Mouse (Mus musculus) testis, adult 10 weeks (tissue): ENCODE data around the gene Erbb3. TPM values are rescaled to one million over a fixed set of nuclear protein-coding genes. Genes with fewer than 3 reads are reported as not detected.

Source experiments
- polyA plus RNA-seq: library from polyadenylated mRNA; stranded (reverse); fragments of 350-450 nt; fragmentation: Illumina TruSeq; extraction: RNeasy Lipid Tissue Mini Kit (QIAGEN cat#74804); gene quantifications from one replicate; pipeline ENCODE4 v1.2.3, GENCODE M21; 2014; ENCODE audit warnings: low read depth, low replicate concordance

The Erbb3 gene
- polyA plus RNA-seq = 0.55 TPM

GRCm38 (mm10) chr10:128589464-128590192 lies at the start of gene Erbb3:
Gene Erbb3, minus strand, starts transcription at chr10:128589652.

GRCm38 (mm10) chr10:128626311-128627310 lies 37.2 kb upstream of the Erbb3 start, which contains the start of gene Rps26:
Gene Rps26, minus strand, starts transcription at chr10:128626747.

GRCm38 (mm10) chr10:128565788-128566531 lies 23.5 kb downstream of the Erbb3 start, which contains the start of gene Pa2g4:
Gene Pa2g4, minus strand, starts transcription at chr10:128565987.

GRCm38 (mm10) chr10:128548947-128549681 lies 40.3 kb downstream of the Erbb3 start, which contains the start of gene Rpl41:
Gene Rpl41, minus strand, starts transcription at chr10:128549305.

GRCm38 (mm10) chr10:128547361-128548032 lies 42.0 kb downstream of the Erbb3 start, which contains the start of gene Zc3h10:
Gene Zc3h10, minus strand, starts transcription at chr10:128547774.

GRCm38 (mm10) chr10:128525671-128526308 lies 63.7 kb downstream of the Erbb3 start, which contains the start of gene Esyt1:
Gene Esyt1, minus strand, starts transcription at chr10:128525871.

Other genes starting within 250 kb of the Erbb3 start
- 4.6 TPM for gene Coq10a, start 220.7 kb downstream of the Erbb3 start, polyA plus RNA-seq
- gene Ankrd52, start 212.5 kb downstream of the Erbb3 start, polyA plus RNA-seq = 2.2 TPM
- gene Slc39a5, start 188.4 kb downstream of the Erbb3 start, polyA plus RNA-seq = not detected
- 9.7 TPM for gene Nabp2, start 178.2 kb downstream of the Erbb3 start, polyA plus RNA-seq
- 9.4 TPM for gene Rnf41, start 178.0 kb downstream of the Erbb3 start, polyA plus RNA-seq
- gene Smarcc2, start 130.4 kb downstream of the Erbb3 start, polyA plus RNA-seq = 96.4 TPM
- 20.5 TPM for gene Myl6, start 95.5 kb downstream of the Erbb3 start, polyA plus RNA-seq
- gene Myl6b, start 91.0 kb downstream of the Erbb3 start, polyA plus RNA-seq = 0.71 TPM
- 0.36 TPM for gene Esyt1, start 63.8 kb downstream of the Erbb3 start, polyA plus RNA-seq
- gene Zc3h10, start 41.9 kb downstream of the Erbb3 start, polyA plus RNA-seq = 3.2 TPM
- 21.9 TPM for gene Rpl41, start 40.3 kb downstream of the Erbb3 start, polyA plus RNA-seq
- gene Pa2g4, start 23.7 kb downstream of the Erbb3 start, polyA plus RNA-seq = 83.5 TPM
- 5.4 TPM for gene Rps26, start 37.1 kb upstream of the Erbb3 start, polyA plus RNA-seq
- gene Ikzf4, start 56.3 kb upstream of the Erbb3 start, polyA plus RNA-seq = 0.34 TPM
- gene Suox, start 84.4 kb upstream of the Erbb3 start, polyA plus RNA-seq = 3.7 TPM
- 36.2 TPM for gene Rab5b, start 106.6 kb upstream of the Erbb3 start, polyA plus RNA-seq
- gene Pmel, start 114.5 kb upstream of the Erbb3 start, polyA plus RNA-seq = 1.1 TPM
- 48.1 TPM for gene Cdk2, start 115.4 kb upstream of the Erbb3 start, polyA plus RNA-seq
- 70.4 TPM for gene Dgka, start 155.2 kb upstream of the Erbb3 start, polyA plus RNA-seq
- gene Pym1, start 158.2 kb upstream of the Erbb3 start, polyA plus RNA-seq = 2.4 TPM
- gene Mmp19, start 201.3 kb upstream of the Erbb3 start, polyA plus RNA-seq = 1.0 TPM
- gene Dnajc14, start 214.4 kb upstream of the Erbb3 start, polyA plus RNA-seq = 12.3 TPM
- 2.5 TPM for gene Tmem198b, start 214.7 kb upstream of the Erbb3 start, polyA plus RNA-seq
- gene Sarnp, start 227.7 kb upstream of the Erbb3 start, polyA plus RNA-seq = 220 TPM
- 89.0 TPM for gene Ormdl2, start 232.0 kb upstream of the Erbb3 start, polyA plus RNA-seq